Mouse (Mus musculus): ENCODE measurements around the gene Myo1b.

The Myo1b gene

DNA sequence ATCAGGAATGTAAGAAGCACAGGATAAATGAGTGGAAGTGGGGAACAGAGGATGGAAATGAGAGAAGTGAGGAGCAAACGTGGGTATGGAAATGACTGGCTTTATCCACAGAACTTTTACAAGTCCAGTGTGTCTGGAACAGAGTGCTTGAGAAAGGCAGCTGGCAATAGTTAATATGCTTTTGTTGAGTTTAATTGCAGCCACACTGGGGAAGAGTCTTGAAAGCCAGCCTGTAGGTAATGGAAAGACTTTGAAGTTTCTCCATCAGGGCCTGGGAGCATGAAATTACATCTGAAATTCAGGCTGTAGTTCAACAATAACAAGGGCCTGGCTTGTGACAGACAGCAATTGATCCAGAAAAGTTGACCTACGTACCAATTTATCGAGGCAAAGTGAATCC is 209.8 kb downstream of the Myo1b start:
- no peak for DNase-seq

GRCm38 (mm10) chr1:51704610-51705009 is 211.3 kb downstream of the Myo1b start:
- no peak for DNase-seq

All from cerebellum, adult 9-11 months (tissue).